Mouse (Mus musculus) forebrain, embryonic 11.5 days (tissue): ENCODE results near the gene Dnttip1. TPM values are rescaled to one million over a fixed set of nuclear protein-coding genes. Genes with fewer than 3 reads are reported as not detected.
"Not testable (repeated sequence)": the region's sequence is repeated elsewhere in the genome, so short reads cannot be mapped to it uniquely, and the experiment has no call there.

Experiments
- ATAC-seq: fragments of 200-750 bp; cut with Nextera tagmentation; replicated peaks from 2 replicates; pipeline ENCODE4 v1.8.0; 2017; ENCODE audit warnings: moderate TSS enrichment; ENCODE audit not compliant: low FRiP score
- DNase-seq: peaks from one replicate; pipeline ENCODE4 v3.0.0-alpha.2; 2017; ENCODE audit warnings: low spot score
- H3K27ac ChIP-seq: fragments of 300-500 bp; sonication (generic); 2 replicates; pipeline ENCODE4 v1.5.1; 2014; ENCODE audit warnings: low read depth, low read length
- H3K27me3 ChIP-seq: fragments of 300-500 bp; sonication (generic); 2 replicates; pipeline ENCODE4 v1.6.1; 2014; ENCODE audit warnings: mild to moderate bottlenecking, low read length, mixed read lengths; ENCODE audit not compliant: control insufficient read depth, insufficient read depth
- H3K36me3 ChIP-seq: fragments of 300-500 bp; sonication (generic); 2 replicates; pipeline ENCODE4 v1.6.1; 2014; ENCODE audit warnings: mild to moderate bottlenecking, low read length, moderate library complexity, mixed read lengths; ENCODE audit not compliant: control insufficient read depth, insufficient read depth
- H3K4me1 ChIP-seq: fragments of 300-500 bp; sonication (generic); replicated peaks from 2 replicates; pipeline ENCODE4 v1.6.1; 2014; ENCODE audit warnings: low read length, mixed read lengths; ENCODE audit not compliant: control insufficient read depth, insufficient read depth
- H3K4me2 ChIP-seq: fragments of 300-500 bp; sonication (generic); 2 replicates; pipeline ENCODE4 v1.6.1; 2014; ENCODE audit warnings: low read depth, mild to moderate bottlenecking, low read length, moderate library complexity, mixed read lengths; ENCODE audit not compliant: severe bottlenecking
- H3K4me3 ChIP-seq: fragments of 300-500 bp; sonication (generic); 2 replicates; pipeline ENCODE4 v1.5.1; 2014; ENCODE audit warnings: low read depth, low read length
- H3K9ac ChIP-seq: fragments of 300-500 bp; sonication (generic); 2 replicates; pipeline ENCODE4 v1.6.1; 2014; ENCODE audit warnings: low read length
- H3K9me3 ChIP-seq: fragments of 300-500 bp; sonication (generic); 2 replicates; pipeline ENCODE4 v1.6.1; 2016; ENCODE audit warnings: low read length, mixed read lengths; ENCODE audit not compliant: control insufficient read depth
- WGBS: fragments of 180-500 bp; shearing (Covaris S2); extraction: QIAGEN DNeasy Blood & Tissue Kit; methylation state at CpG from one replicate; pipeline ENCODE4 v1.1.7; 2014; 5-methylcytosine and 5-hydroxymethylcytosine counted together
- polyA plus RNA-seq: library from polyadenylated mRNA; unstranded; fragments of >200 nt; fragmentation: Nextera tagmentation; extraction: Ambion mirVana; gene quantifications from 2 replicates; pipeline ENCODE4 v1.2.1, GENCODE M21; 2014

The Dnttip1 gene
- polyA plus RNA-seq, 1 experiment from 2014 or later = 80.3 TPM

- H3K4me1 ChIP-seq, H3K27ac ChIP-seq, H3K9me3 ChIP-seq, DNase-seq, H3K4me3 ChIP-seq, H3K9ac ChIP-seq, H3K4me2 ChIP-seq, ATAC-seq, H3K36me3 ChIP-seq, H3K27me3 ChIP-seq: not testable (repeated sequence)
- WGBS = 88% methylated on average over 20 of the region's 23 CpGs
Measured at GRCm38 (mm10) chr2:164716194-164716786, 29.5 kb upstream of the Dnttip1 start.

- Histone ChIP-seq H3K9ac (no peak overlapping the region), H3K27me3 (no peaks in the 10 kb centered on the region), H3K4me1 (no peaks in the 10 kb centered on the region), H3K4me3 (no peak overlapping the region), H3K9me3 (no peaks in the 10 kb centered on the region), H3K4me2 (no peak overlapping the region), H3K36me3 (no peaks in the 10 kb centered on the region), H3K27ac (no peak overlapping the region)
- 56% methylated on average over 4 of the region's 4 CpGs for WGBS
- DNase-seq (no peak), ATAC-seq (no peak)
Measured at GRCm38 (mm10) chr2:164723276-164723675, 22.5 kb upstream of the Dnttip1 start.

GRCm38 (mm10) chr2:164725895-164726619, 19.7 kb upstream of the Dnttip1 start:
- Histone ChIP-seq H3K4me2 (no peak overlapping the region), H3K36me3 (no peaks in the 10 kb centered on the region), H3K27me3 (no peaks in the 10 kb centered on the region), H3K4me3 (no peak overlapping the region), H3K4me1 (no peaks in the 10 kb centered on the region), H3K9me3 (no peaks in the 10 kb centered on the region), H3K9ac (no peak overlapping the region), H3K27ac (no peak overlapping the region)
- DNase-seq (peak; percentile 77), ATAC-seq (no peak)
- WGBS = 26% methylated on average over 6 of the region's 6 CpGs

- Histone ChIP-seq H3K9me3 (no peaks in the 10 kb centered on the region), H3K4me2 (no peak overlapping the region), H3K27ac (no peak overlapping the region), H3K27me3 (no peaks in the 10 kb centered on the region), H3K36me3 (no peaks in the 10 kb centered on the region), H3K4me1 (no peaks in the 10 kb centered on the region), H3K9ac (no peak overlapping the region), H3K4me3 (no peak overlapping the region)
- WGBS = 86% methylated on average over 5 of the region's 5 CpGs
- no peak for ATAC-seq
- DNase-seq = no peak
Measured at GRCm38 (mm10) chr2:164731719-164732118, 14.1 kb upstream of the Dnttip1 start.

GRCm38 (mm10) chr2:164733259-164733658, 12.5 kb upstream of the Dnttip1 start:
- no peak for DNase-seq
- Histone ChIP-seq H3K9ac (no peak overlapping the region), H3K4me1 (no peaks in the 10 kb centered on the region), H3K36me3 (no peaks in the 10 kb centered on the region), H3K4me2 (no peak overlapping the region), H3K27me3 (no peaks in the 10 kb centered on the region), H3K9me3 (no peaks in the 10 kb centered on the region), H3K4me3 (no peak overlapping the region), H3K27ac (no peak overlapping the region)
- 94% methylated on average over 2 of the region's 2 CpGs for WGBS
- no peak for ATAC-seq

GRCm38 (mm10) chr2:164734839-164735238, 10.9 kb upstream of the Dnttip1 start:
- H3K9me3 ChIP-seq = no peaks in the 10 kb centered on the region
- no peaks in the 10 kb centered on the region for H3K4me1 ChIP-seq
- H3K4me2 ChIP-seq = no peak overlapping the region
- no peak for DNase-seq
- no peaks in the 10 kb centered on the region for H3K27me3 ChIP-seq
- no peak overlapping the region for H3K9ac ChIP-seq
- no peaks in the 10 kb centered on the region for H3K36me3 ChIP-seq
- no peak overlapping the region for H3K27ac ChIP-seq
- ATAC-seq = no peak
- no peak overlapping the region for H3K4me3 ChIP-seq
- 82% methylated on average over 5 of the region's 5 CpGs for WGBS

GRCm38 (mm10) chr2:164735446-164735845, 10.3 kb upstream of the Dnttip1 start:
- Histone ChIP-seq H3K4me3 (no peak overlapping the region), H3K27ac (no peak overlapping the region), H3K4me2 (no peak overlapping the region), H3K9ac (no peak overlapping the region), H3K9me3 (no peaks in the 10 kb centered on the region), H3K36me3 (no peaks in the 10 kb centered on the region), H3K27me3 (no peaks in the 10 kb centered on the region), H3K4me1 (no peaks in the 10 kb centered on the region)
- 90% methylated on average over 5 of the region's 5 CpGs for WGBS
- ATAC-seq (no peak), DNase-seq (no peak)

GRCm38 (mm10) chr2:164737377-164738090, 8.2 kb upstream of the Dnttip1 start:
- Histone ChIP-seq H3K4me2 (no peak overlapping the region), H3K27me3 (no peaks in the 10 kb centered on the region), H3K27ac (no peak overlapping the region), H3K36me3 (no peaks in the 10 kb centered on the region), H3K4me1 (no peaks in the 10 kb centered on the region), H3K9me3 (no peaks in the 10 kb centered on the region), H3K9ac (no peak overlapping the region), H3K4me3 (no peak overlapping the region)
- DNase-seq (no peak), ATAC-seq (no peak)
- 71% methylated on average over 3 of the region's 3 CpGs for WGBS
